Mouse (Mus musculus): ENCODE results near the gene Mcrip1. TPM values are rescaled to one million over a fixed set of nuclear protein-coding genes. Genes with fewer than 3 reads are reported as not detected.

The Mcrip1 gene
- polyA plus RNA-seq, 2 experiments = 30.0 to 41.3 TPM

- Histone ChIP-seq H3K9ac (replicated peaks) (peak overlapping the region; percentile 91), H3K9me3 (ENCODE audit: control insufficient read depth, low read length) (no peaks in the 10 kb centered on the region), H3K36me3 (replicated peaks; ENCODE audit: control insufficient read depth, insufficient read depth, low read depth) (peaks cover 29% of the 10 kb centered on the region), H3K27me3 (ENCODE audit: control insufficient read depth, insufficient read depth, low read length) (no peaks in the 10 kb centered on the region), H3K4me2 (ENCODE audit: low read depth) (peak overlapping the region; percentile 98), H3K4me3 (ENCODE audit: insufficient read depth in 1 of 2, low read depth in 2 of 2, low read length in 2 of 2) (peak overlapping the region; percentile 81 to 83), H3K27ac (peak overlapping the region; percentile 18), H3K4me1 (replicated peaks; ENCODE audit: control insufficient read depth in 2 of 2, insufficient read depth in 2 of 2, low read length in 1 of 2) (peaks cover 17 to 24% of the 10 kb centered on the region in 2 experiments)
- ATAC-seq (ENCODE audit: insufficient read depth) (no peak), DNase-seq (ENCODE audit: low read depth in 3 of 3, low spot score in 3 of 3) (no peak)
- WGBS (ENCODE audit: insufficient replicate concordance) = 32% methylated on average over 5 of the region's 5 CpGs
- TF ChIP-seq EP300 (IDR thresholded peaks at IDR 0.05; ENCODE audit: low read depth) = no peak
- no peak for TF ChIP-seq CTCF (IDR thresholded peaks at IDR 0.05; ENCODE audit: low read depth)
Measured at GRCm38 (mm10) chr11:120574278-120574600, 24.7 kb upstream of the Mcrip1 start.

DNA sequence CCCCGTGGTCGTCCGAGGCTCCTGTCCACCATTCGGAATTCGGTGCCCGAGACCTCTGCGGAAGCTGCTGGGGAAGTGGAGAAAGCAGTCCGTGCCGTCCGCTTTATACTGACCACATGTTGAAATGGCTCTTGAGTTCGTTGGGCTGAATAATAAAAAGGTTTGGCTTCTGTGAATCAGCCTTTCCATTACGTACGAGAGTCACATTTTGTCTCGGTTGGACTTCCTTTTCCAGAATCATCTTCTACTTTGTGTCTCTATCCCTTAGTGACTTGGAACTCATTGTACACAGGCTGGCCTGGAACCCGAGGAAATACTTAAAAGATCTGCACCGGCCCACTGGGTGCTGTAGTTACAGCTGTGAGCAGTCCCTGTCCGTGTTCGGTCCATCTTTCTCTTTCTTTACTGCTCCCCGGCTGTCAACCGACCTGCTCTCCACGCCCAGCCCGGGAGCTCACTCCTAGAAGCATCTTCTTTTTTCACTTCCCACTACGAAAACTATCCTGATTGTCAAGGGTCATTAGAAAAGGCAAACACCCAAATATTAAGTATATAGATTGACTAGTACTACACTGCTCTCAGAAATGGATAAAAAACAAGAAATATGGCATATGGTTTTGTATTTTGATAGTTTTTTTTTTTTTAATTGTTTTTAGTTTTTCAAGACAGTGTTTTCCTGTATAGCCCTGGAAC is 24.2 kb upstream of the Mcrip1 start:
- no peaks in the 10 kb centered on the region for H3K9me3 ChIP-seq (ENCODE audit: control insufficient read depth, low read length)
- H3K4me3 ChIP-seq (ENCODE audit: insufficient read depth in 1 of 2, low read depth in 2 of 2, low read length in 2 of 2) = peak overlapping the region; percentile 81 to 83
- DNase-seq (ENCODE audit: low read depth in 3 of 3, low spot score in 3 of 3) (no peak), ATAC-seq (ENCODE audit: insufficient read depth) (no peak)
- peak overlapping the region; percentile 98 for H3K4me2 ChIP-seq (ENCODE audit: low read depth)
- no peak for TF ChIP-seq EP300 (IDR thresholded peaks at IDR 0.05; ENCODE audit: low read depth)
- TF ChIP-seq CTCF (IDR thresholded peaks at IDR 0.05; ENCODE audit: low read depth) = no peak
- H3K36me3 ChIP-seq (replicated peaks; ENCODE audit: control insufficient read depth, insufficient read depth, low read depth) = peaks cover 25% of the 10 kb centered on the region
- under 1% methylated on average over 23 of the region's 23 CpGs for WGBS (ENCODE audit: insufficient replicate concordance)
- H3K9ac ChIP-seq (replicated peaks) = peak overlapping the region; percentile 91
- no peaks in the 10 kb centered on the region for H3K27me3 ChIP-seq (ENCODE audit: control insufficient read depth, insufficient read depth, low read length)
- peak overlapping the region; percentile 87 for H3K27ac ChIP-seq
- peaks cover 17 to 24% of the 10 kb centered on the region in 2 experiments for H3K4me1 ChIP-seq (replicated peaks; ENCODE audit: control insufficient read depth in 2 of 2, insufficient read depth in 2 of 2, low read length in 1 of 2)

- no peak for TF ChIP-seq EP300 (IDR thresholded peaks at IDR 0.05; ENCODE audit: low read depth)
- no peak for TF ChIP-seq CTCF (IDR thresholded peaks at IDR 0.05; ENCODE audit: low read depth)
- no peaks in the 10 kb centered on the region for H3K9me3 ChIP-seq (ENCODE audit: control insufficient read depth, low read length)
- H3K4me2 ChIP-seq (ENCODE audit: low read depth) = peak within 1 kb of the TSS; percentile 98
- peak; percentile 93 for ATAC-seq (ENCODE audit: insufficient read depth)
- H3K27me3 ChIP-seq (ENCODE audit: control insufficient read depth, insufficient read depth, low read length) = no peaks in the 10 kb centered on the region
- DNase-seq (ENCODE audit: low read depth in 3 of 3, low spot score in 3 of 3) = peak; percentile 96 to 97 (median 96)
- H3K4me3 ChIP-seq (ENCODE audit: insufficient read depth in 1 of 2, low read depth in 2 of 2, low read length in 2 of 2) = peak within 1 kb of the TSS; percentile 83 to 85
- peak within 1 kb of the TSS; percentile 93 for H3K9ac ChIP-seq (replicated peaks)
- WGBS (ENCODE audit: insufficient replicate concordance) = under 1% methylated on average over 88 of the region's 94 CpGs
- peaks cover 25% of the 10 kb centered on the region for H3K36me3 ChIP-seq (replicated peaks; ENCODE audit: control insufficient read depth, insufficient read depth, low read depth)
- H3K27ac ChIP-seq = peak within 1 kb of the TSS; percentile 87
- H3K4me1 ChIP-seq (replicated peaks; ENCODE audit: control insufficient read depth in 2 of 2, insufficient read depth in 2 of 2, low read length in 1 of 2) = peaks cover 17 to 24% of the 10 kb centered on the region in 2 experiments
Measured at GRCm38 (mm10) chr11:120572752-120573584, 23.4 kb upstream of the Mcrip1 start, which contains the start of gene P4hb. Gene P4hb, minus strand, starts transcription at chr11:120573253.

GRCm38 (mm10) chr11:120572417-120572751 is 22.9 kb upstream of the Mcrip1 start:
- H3K27me3 ChIP-seq (ENCODE audit: control insufficient read depth, insufficient read depth, low read length) = no peaks in the 10 kb centered on the region
- H3K4me1 ChIP-seq (replicated peaks; ENCODE audit: control insufficient read depth in 2 of 2, insufficient read depth in 2 of 2, low read length in 1 of 2) = peaks cover 17 to 24% of the 10 kb centered on the region in 2 experiments
- ATAC-seq (ENCODE audit: insufficient read depth) = peak; percentile 9
- H3K36me3 ChIP-seq (replicated peaks; ENCODE audit: control insufficient read depth, insufficient read depth, low read depth) = peaks cover 28% of the 10 kb centered on the region
- peak overlapping the region; percentile 93 for H3K9ac ChIP-seq (replicated peaks)
- peak overlapping the region; percentile 98 for H3K4me2 ChIP-seq (ENCODE audit: low read depth)
- no peaks in the 10 kb centered on the region for H3K9me3 ChIP-seq (ENCODE audit: control insufficient read depth, low read length)
- DNase-seq (ENCODE audit: low read depth in 3 of 3, low spot score in 3 of 3) = no peak
- under 1% methylated on average over 24 of the region's 24 CpGs for WGBS (ENCODE audit: insufficient replicate concordance)
- TF ChIP-seq EP300 (IDR thresholded peaks at IDR 0.05; ENCODE audit: low read depth) (no peak), CTCF (IDR thresholded peaks at IDR 0.05; ENCODE audit: low read depth) (no peak)
- peak overlapping the region; percentile 41 for H3K27ac ChIP-seq
- peak overlapping the region; percentile 83 to 85 for H3K4me3 ChIP-seq (ENCODE audit: insufficient read depth in 1 of 2, low read depth in 2 of 2, low read length in 2 of 2)

Measured in liver, embryonic 14.5 days (tissue).